Mouse (Mus musculus) kidney, postnatal 14 days (tissue): ENCODE results near the gene Samd4b.

Experiments
- DNase-seq: peaks from one replicate; pipeline ENCODE4 v3.0.0; 2022; ENCODE audit warnings: mixed read lengths

Gene Samd4b

GRCm38 (mm10) chr7:28490903-28491302 is 107.0 kb downstream of the Samd4b start:
- no peak for DNase-seq

- peak; percentile 85 for DNase-seq
These were observed 107.5 kb downstream of the Samd4b start for GRCm38 (mm10) chr7:28490410-28490809.

- peak; percentile 37 for DNase-seq
These were observed 109.9 kb downstream of the Samd4b start for GRCm38 (mm10) chr7:28488030-28488491.

- DNase-seq = no peak
These were observed 113.8 kb downstream of the Samd4b start for GRCm38 (mm10) chr7:28484192-28484591.

GRCm38 (mm10) chr7:28482854-28483253 is 115.1 kb downstream of the Samd4b start:
- DNase-seq = no peak

GRCm38 (mm10) chr7:28478854-28479253 is 119.1 kb downstream of the Samd4b start:
- peak; percentile 31 for DNase-seq

- no peak for DNase-seq
These were observed 120.6 kb downstream of the Samd4b start for GRCm38 (mm10) chr7:28477363-28477762.

GRCm38 (mm10) chr7:28476191-28476590 is 121.8 kb downstream of the Samd4b start:
- DNase-seq = no peak

GRCm38 (mm10) chr7:28467213-28467751 is 130.7 kb downstream of the Samd4b start:
- peak; percentile 83 for DNase-seq

GRCm38 (mm10) chr7:28466721-28467212 is 131.2 kb downstream of the Samd4b start:
- no peak for DNase-seq

GRCm38 (mm10) chr7:28464416-28465212 is 133.3 kb downstream of the Samd4b start:
- DNase-seq = peak; percentile 78

GRCm38 (mm10) chr7:28462769-28463168 is 135.2 kb downstream of the Samd4b start:
- DNase-seq = no peak

- no peak for DNase-seq
These were observed 137.6 kb downstream of the Samd4b start for GRCm38 (mm10) chr7:28460361-28460760.

- DNase-seq = no peak
These were observed 145.5 kb downstream of the Samd4b start for GRCm38 (mm10) chr7:28452361-28453005.

- peak; percentile 29 for DNase-seq
These were observed 146.2 kb downstream of the Samd4b start, which contains the start of gene Lrfn1 for GRCm38 (mm10) chr7:28451531-28452360. Gene Lrfn1, plus strand, starts transcription at chr7:28451980.

- no peak for DNase-seq
These were observed 149.8 kb downstream of the Samd4b start for GRCm38 (mm10) chr7:28447865-28448820.

GRCm38 (mm10) chr7:28447101-28447830 is 150.7 kb downstream of the Samd4b start:
- DNase-seq = peak; percentile 45

- DNase-seq = peak; percentile 82
These were observed 151.5 kb downstream of the Samd4b start for GRCm38 (mm10) chr7:28446446-28446845.

- no peak for DNase-seq
These were observed 153.5 kb downstream of the Samd4b start for GRCm38 (mm10) chr7:28444344-28444974.

GRCm38 (mm10) chr7:28442688-28443087 is 155.3 kb downstream of the Samd4b start:
- DNase-seq = no peak
